Mouse (Mus musculus) megakaryocyte, embryonic 14.5 days (primary cell): Measurements from ENCODE around the gene Cldn34b2.
"Not testable (repeated sequence)": the region's sequence is repeated elsewhere in the genome, so short reads cannot be mapped to it uniquely, and the experiment has no call there.

ENCODE experiments used
- FLI1 ChIP-seq: IDR thresholded peaks from 2 replicates; pipeline ENCODE4 v1.6.1; 2012; ENCODE audit warnings: low read length, inconsistent platforms, mixed read lengths
- GATA1 ChIP-seq: IDR thresholded peaks from 3 replicates; pipeline ENCODE4 v1.6.1; 2012; ENCODE audit warnings: mixed read lengths, low read length, inconsistent platforms, borderline replicate concordance

GRCm38 (mm10) chrX:155089693-155090092 is 38.5 kb downstream of the Cldn34b2 start, which contains the start of gene Magea1:
- TF ChIP-seq GATA1, FLI1: not testable (repeated sequence)
